Mouse (Mus musculus): Measurements from ENCODE around the gene Abhd16b. TPM values are rescaled to one million over a fixed set of nuclear protein-coding genes. Genes with fewer than 3 reads are reported as not detected.
A peak's percentile ranks its signal among the peaks of the same experiment; 100 is the strongest.

The Abhd16b gene
- not detected in 2 replicates for polyA plus RNA-seq (2016; fragmentation: Nextera tagmentation; extraction: Ambion mirVana)

- H3K27ac ChIP-seq, result no peak within 1 kb of the TSS
- no peak within 1 kb of the TSS for H3K4me3 ChIP-seq (replicated peaks)
- H3K4me2 ChIP-seq, result no peak within 1 kb of the TSS
- no peaks in the 10 kb centered on the region for H3K9me3 ChIP-seq
- H3K36me3 ChIP-seq, result no peaks in the 10 kb centered on the region
- no peak for ATAC-seq (ENCODE audit: insufficient number of reproducible peaks, insufficient read depth, low FRiP score, low TSS enrichment, low read depth)
- WGBS, result 83% methylated on average over 31 of the region's 31 CpGs
- peaks cover 12% of the 10 kb centered on the region for H3K4me1 ChIP-seq (replicated peaks)
- no peak within 1 kb of the TSS; the same call in 1 of the 2 replicates for H3K9ac ChIP-seq (replicated peaks)
- no peaks in the 10 kb centered on the region for H3K27me3 ChIP-seq
These were observed at the start of gene Abhd16b for GRCm38 (mm10) chr2:181493156-181493927. Gene Abhd16b (plus strand): TSS chr2:181493206.

GRCm38 (mm10) chr2:181452181-181452580, 40.8 kb upstream of the Abhd16b start:
- H3K27ac ChIP-seq, result no peak overlapping the region
- H3K4me1 ChIP-seq (replicated peaks), result no peaks in the 10 kb centered on the region
- H3K4me3 ChIP-seq (replicated peaks), result no peak overlapping the region
- no peaks in the 10 kb centered on the region for H3K36me3 ChIP-seq
- 73% methylated on average over 4 of the region's 4 CpGs for WGBS
- no peak for ATAC-seq (ENCODE audit: insufficient number of reproducible peaks, insufficient read depth, low FRiP score, low TSS enrichment, low read depth)
- no peak overlapping the region for H3K9ac ChIP-seq (replicated peaks)
- H3K9me3 ChIP-seq, result no peaks in the 10 kb centered on the region
- H3K27me3 ChIP-seq, result peaks cover 5% of the 10 kb centered on the region
- no peak overlapping the region for H3K4me2 ChIP-seq

GRCm38 (mm10) chr2:181453274-181453673, 39.7 kb upstream of the Abhd16b start:
- ATAC-seq (ENCODE audit: insufficient number of reproducible peaks, insufficient read depth, low FRiP score, low TSS enrichment, low read depth), result no peak
- no peak overlapping the region for H3K4me3 ChIP-seq (replicated peaks)
- no peaks in the 10 kb centered on the region for H3K9me3 ChIP-seq
- no peaks in the 10 kb centered on the region for H3K36me3 ChIP-seq
- peaks cover 6% of the 10 kb centered on the region for H3K4me1 ChIP-seq (replicated peaks)
- no peak overlapping the region for H3K4me2 ChIP-seq
- 50% methylated on average over 1 of the region's 1 CpGs for WGBS
- H3K9ac ChIP-seq (replicated peaks), result no peak overlapping the region
- H3K27ac ChIP-seq, result no peak overlapping the region
- peaks cover 13% of the 10 kb centered on the region for H3K27me3 ChIP-seq

GRCm38 (mm10) chr2:181455899-181456298, 37.1 kb upstream of the Abhd16b start:
- 76% methylated on average over 2 of the region's 2 CpGs for WGBS
- Histone ChIP-seq H3K36me3 (no peaks in the 10 kb centered on the region), H3K9me3 (no peaks in the 10 kb centered on the region), H3K4me3 (replicated peaks) (no peak overlapping the region), H3K27me3 (peaks cover 35% of the 10 kb centered on the region), H3K27ac (no peak overlapping the region), H3K4me2 (no peak overlapping the region), H3K4me1 (replicated peaks) (peaks cover 19% of the 10 kb centered on the region), H3K9ac (replicated peaks) (no peak overlapping the region)
- ATAC-seq (ENCODE audit: insufficient number of reproducible peaks, insufficient read depth, low FRiP score, low TSS enrichment, low read depth), result no peak

- Histone ChIP-seq H3K9me3 (no peaks in the 10 kb centered on the region), H3K27me3 (peaks cover 49% of the 10 kb centered on the region), H3K9ac (replicated peaks) (no peak overlapping the region), H3K27ac (no peak overlapping the region), H3K36me3 (no peaks in the 10 kb centered on the region), H3K4me1 (replicated peaks) (peaks cover 19% of the 10 kb centered on the region), H3K4me3 (replicated peaks) (peak overlapping the region; percentile 94), H3K4me2 (peak overlapping the region; percentile 99)
- ATAC-seq (ENCODE audit: insufficient number of reproducible peaks, insufficient read depth, low FRiP score, low TSS enrichment, low read depth), result no peak
- 5% methylated on average over 15 of the region's 15 CpGs for WGBS
These were observed 35.2 kb upstream of the Abhd16b start for GRCm38 (mm10) chr2:181457831-181458230.

- peak overlapping the region; percentile 78 for H3K9ac ChIP-seq (replicated peaks)
- peak overlapping the region; percentile 41; the same call in 1 of the 2 replicates for H3K27ac ChIP-seq
- no peaks in the 10 kb centered on the region for H3K36me3 ChIP-seq
- peak overlapping the region; percentile 99 for H3K4me2 ChIP-seq
- WGBS, result under 1% methylated on average over 66 of the region's 72 CpGs
- no peaks in the 10 kb centered on the region for H3K9me3 ChIP-seq
- peaks cover 19% of the 10 kb centered on the region for H3K4me1 ChIP-seq (replicated peaks)
- ATAC-seq (ENCODE audit: insufficient number of reproducible peaks, insufficient read depth, low FRiP score, low TSS enrichment, low read depth), result peak; percentile 42
- peak overlapping the region; percentile 94 for H3K4me3 ChIP-seq (replicated peaks)
- peaks cover 55% of the 10 kb centered on the region for H3K27me3 ChIP-seq
These were observed 34.4 kb upstream of the Abhd16b start for GRCm38 (mm10) chr2:181458411-181459152.

- WGBS, result under 1% methylated on average over 67 of the region's 83 CpGs
- H3K9ac ChIP-seq (replicated peaks), result peak within 1 kb of the TSS; percentile 78
- peak within 1 kb of the TSS; percentile 41; the same call in 1 of the 2 replicates for H3K27ac ChIP-seq
- peak; percentile 80 for ATAC-seq (ENCODE audit: insufficient number of reproducible peaks, insufficient read depth, low FRiP score, low TSS enrichment, low read depth)
- peak within 1 kb of the TSS; percentile 94 for H3K4me3 ChIP-seq (replicated peaks)
- peaks cover 19% of the 10 kb centered on the region for H3K4me1 ChIP-seq (replicated peaks)
- peaks cover 57% of the 10 kb centered on the region for H3K27me3 ChIP-seq
- H3K36me3 ChIP-seq, result no peaks in the 10 kb centered on the region
- no peaks in the 10 kb centered on the region for H3K9me3 ChIP-seq
- peak within 1 kb of the TSS; percentile 99 for H3K4me2 ChIP-seq
These were observed 33.8 kb upstream of the Abhd16b start, which contains the start of gene Zbtb46 for GRCm38 (mm10) chr2:181459153-181459672. Gene Zbtb46 (minus strand): TSS chr2:181459426.

GRCm38 (mm10) chr2:181459673-181460621, 33.1 kb upstream of the Abhd16b start:
- H3K4me2 ChIP-seq, result peak overlapping the region; percentile 99
- H3K9me3 ChIP-seq, result no peaks in the 10 kb centered on the region
- H3K4me3 ChIP-seq (replicated peaks), result peak overlapping the region; percentile 94
- under 1% methylated on average over 71 of the region's 71 CpGs for WGBS
- no peaks in the 10 kb centered on the region for H3K36me3 ChIP-seq
- no peak overlapping the region for H3K27ac ChIP-seq
- peaks cover 19% of the 10 kb centered on the region for H3K4me1 ChIP-seq (replicated peaks)
- peaks cover 57% of the 10 kb centered on the region for H3K27me3 ChIP-seq
- ATAC-seq (ENCODE audit: insufficient number of reproducible peaks, insufficient read depth, low FRiP score, low TSS enrichment, low read depth), result peak; percentile 48
- H3K9ac ChIP-seq (replicated peaks), result peak overlapping the region; percentile 47

GRCm38 (mm10) chr2:181461536-181462100, 31.4 kb upstream of the Abhd16b start:
- Histone ChIP-seq H3K27ac (no peak overlapping the region), H3K4me2 (no peak overlapping the region), H3K9me3 (no peaks in the 10 kb centered on the region), H3K4me3 (replicated peaks) (no peak overlapping the region), H3K27me3 (peaks cover 57% of the 10 kb centered on the region), H3K9ac (replicated peaks) (no peak overlapping the region), H3K36me3 (no peaks in the 10 kb centered on the region), H3K4me1 (replicated peaks) (peaks cover 19% of the 10 kb centered on the region)
- WGBS, result 97% methylated on average over 1 of the region's 1 CpGs
- ATAC-seq (ENCODE audit: insufficient number of reproducible peaks, insufficient read depth, low FRiP score, low TSS enrichment, low read depth), result no peak

- H3K4me3 ChIP-seq (replicated peaks), result no peak overlapping the region
- no peaks in the 10 kb centered on the region for H3K36me3 ChIP-seq
- H3K9me3 ChIP-seq, result no peaks in the 10 kb centered on the region
- peaks cover 19% of the 10 kb centered on the region for H3K4me1 ChIP-seq (replicated peaks)
- WGBS, result 89% methylated on average over 1 of the region's 1 CpGs
- H3K27me3 ChIP-seq, result peaks cover 49% of the 10 kb centered on the region
- H3K27ac ChIP-seq, result no peak overlapping the region
- H3K4me2 ChIP-seq, result no peak overlapping the region
- no peak for ATAC-seq (ENCODE audit: insufficient number of reproducible peaks, insufficient read depth, low FRiP score, low TSS enrichment, low read depth)
- H3K9ac ChIP-seq (replicated peaks), result no peak overlapping the region
These were observed 30.4 kb upstream of the Abhd16b start for GRCm38 (mm10) chr2:181462604-181463003.
